Mouse (Mus musculus) bone marrow, adult 2 months (tissue): ENCODE measurements around the gene Abcg4. TPM values are rescaled to one million over a fixed set of nuclear protein-coding genes. Genes with fewer than 3 reads are reported as not detected.
"Not testable (repeated sequence)": the region's sequence is repeated elsewhere in the genome, so short reads cannot be mapped to it uniquely, and the experiment has no call there.

ENCODE experiments used
- H3K27ac ChIP-seq: fragments of 200-500 bp; 2 replicates; pipeline ENCODE4 v1.5.1; 2012; ENCODE audit warnings: low read depth, mild to moderate bottlenecking, control low read depth, inconsistent platforms, low read length; ENCODE audit not compliant: control insufficient read depth, poor library complexity, insufficient read depth
- H3K4me1 ChIP-seq: fragments of 200-500 bp; 2 replicates; pipeline ENCODE4 v1.6.1; 2011; ENCODE audit warnings: low read length; ENCODE audit not compliant: control insufficient read depth, insufficient read depth
- H3K4me3 ChIP-seq: fragments of 200-500 bp; replicated peaks from 2 replicates; pipeline ENCODE3; 2011; ENCODE audit warnings: mild to moderate bottlenecking, low read depth, low read length, control low read depth; ENCODE audit not compliant: control insufficient read depth
- CTCF ChIP-seq: fragments of 200-500 bp; IDR thresholded peaks from 2 replicates; pipeline ENCODE4 v1.5.1; 2011; ENCODE audit warnings: low read length, control low read depth; ENCODE audit not compliant: control insufficient read depth, insufficient read depth
- POLR2A ChIP-seq: fragments of 200-500 bp; IDR thresholded peaks from 2 replicates; pipeline ENCODE4 v1.6.1; 2011; ENCODE audit warnings: low read depth, mild to moderate bottlenecking, control low read depth, low read length, borderline replicate concordance; ENCODE audit not compliant: control insufficient read depth
- WGBS: fragments of 180-500 bp; shearing (Covaris S2); methylation state at CpG from one replicate; pipeline ENCODE4 v1.1.7; 2018; 5-methylcytosine and 5-hydroxymethylcytosine counted together
- polyA plus RNA-seq: library from polyadenylated mRNA; stranded (reverse); fragments of >200 nt; gene quantifications from 2 replicates; pipeline ENCODE4 v1.2.4, GENCODE M21; 2011; ENCODE audit warnings: low replicate concordance; ENCODE audit not compliant: missing spikeins, insufficient read depth, insufficient read length

The Abcg4 gene
- polyA plus RNA-seq: 45.0 and 74.1 TPM in 2 replicates

DNA sequence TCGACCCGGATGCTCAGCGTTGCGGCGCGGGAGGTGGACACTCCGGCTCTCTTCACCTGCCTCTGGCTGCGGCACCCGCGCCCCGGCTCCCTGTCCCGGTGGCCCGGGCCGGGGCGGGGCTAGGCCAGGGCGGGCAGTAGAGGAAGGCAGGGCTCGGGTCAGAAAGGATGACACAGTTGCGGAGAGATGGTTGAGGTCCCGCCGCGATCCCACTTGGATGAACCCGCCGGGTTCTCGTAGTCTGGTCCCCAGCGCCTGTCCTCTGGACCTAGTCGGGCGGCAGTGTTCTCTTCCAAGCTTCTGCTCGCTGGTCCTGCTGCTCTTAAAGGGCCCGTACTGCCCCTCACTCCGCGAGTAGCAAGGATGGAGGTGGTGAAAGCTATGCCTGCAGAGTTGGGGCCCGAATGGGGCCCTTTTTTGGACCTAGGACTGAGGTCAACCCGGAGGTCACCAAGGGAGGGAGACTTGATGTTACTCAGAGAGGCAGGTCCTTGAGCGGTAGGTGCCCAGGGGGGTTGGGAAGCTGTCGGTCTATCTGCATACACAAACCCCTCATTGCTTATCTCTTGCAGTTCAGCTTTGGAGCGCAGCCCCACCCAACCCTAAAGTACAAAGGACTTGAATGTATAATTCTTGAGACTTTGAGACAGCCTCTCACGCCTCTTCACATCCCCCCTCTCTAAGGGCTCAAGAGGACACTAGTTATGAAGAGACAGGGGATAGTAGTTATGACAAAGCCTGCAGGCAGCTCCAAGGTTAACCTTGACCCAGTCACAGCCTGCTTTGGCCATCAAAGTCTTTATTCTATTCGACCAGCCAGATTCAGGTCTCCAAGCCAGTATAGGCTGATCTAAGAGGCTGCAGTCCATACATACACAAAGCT is at the start of gene Abcg4:
TSS of gene Abcg4 (minus strand) at position 540 of the 883 bp plus-strand sequence.
- 3% methylated on average over 38 of the region's 38 CpGs for WGBS
- peak within 1 kb of the TSS; percentile 71 for H3K27ac ChIP-seq
- H3K4me1 ChIP-seq: no peaks in the 10 kb centered on the region; the same call in 1 of the 2 replicates
- peak within 1 kb of the TSS; percentile 87 for H3K4me3 ChIP-seq
- no peak for TF ChIP-seq CTCF
- peak; percentile 46; the same call in 1 of the 2 replicates for TF ChIP-seq POLR2A

DNA sequence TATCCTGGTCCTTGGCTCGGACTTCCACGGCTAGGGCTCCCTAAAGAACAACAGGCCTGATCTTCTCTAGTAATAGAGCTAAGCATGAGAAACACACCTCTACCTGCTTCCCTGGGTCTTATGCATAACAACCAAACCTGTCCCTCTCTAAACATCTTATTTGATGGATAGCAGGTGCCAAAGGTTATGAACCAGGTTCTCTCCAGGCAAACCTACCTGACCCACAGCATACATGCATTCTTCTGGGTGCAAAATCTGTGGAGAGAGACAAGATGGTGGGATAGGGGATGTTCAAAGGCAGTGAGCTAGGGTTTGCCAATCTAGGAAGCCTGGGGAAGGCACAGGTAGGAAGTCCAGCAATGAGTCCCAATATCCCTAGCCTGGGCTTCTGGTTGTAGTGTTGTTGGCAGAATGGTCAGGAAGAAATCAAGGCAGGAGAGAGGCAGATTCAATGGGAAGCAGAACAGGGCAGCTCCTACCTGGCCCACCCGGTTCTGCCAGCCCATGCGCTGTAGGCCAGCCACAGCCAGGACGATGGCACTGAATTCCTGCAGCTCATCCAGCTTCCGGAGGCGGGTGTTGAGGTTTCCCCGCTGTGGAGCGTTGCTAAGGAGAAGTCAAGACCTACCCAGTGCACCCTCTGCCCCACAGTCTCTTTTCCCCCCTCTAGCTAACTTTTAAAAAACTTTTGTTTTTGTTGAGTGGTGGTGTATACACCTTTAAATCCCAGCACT is 49.2 kb upstream of the Abcg4 start:
- WGBS: 84% methylated on average over 9 of the region's 9 CpGs
- Histone ChIP-seq H3K4me1 (no peaks in the 10 kb centered on the region; the same call in 1 of the 2 replicates), H3K27ac (peak overlapping the region; percentile 43; the same call in 1 of the 2 replicates), H3K4me3 (peak overlapping the region; percentile 72)
- TF ChIP-seq POLR2A (peak; percentile 13; the same call in 1 of the 2 replicates), CTCF (no peak)

DNA sequence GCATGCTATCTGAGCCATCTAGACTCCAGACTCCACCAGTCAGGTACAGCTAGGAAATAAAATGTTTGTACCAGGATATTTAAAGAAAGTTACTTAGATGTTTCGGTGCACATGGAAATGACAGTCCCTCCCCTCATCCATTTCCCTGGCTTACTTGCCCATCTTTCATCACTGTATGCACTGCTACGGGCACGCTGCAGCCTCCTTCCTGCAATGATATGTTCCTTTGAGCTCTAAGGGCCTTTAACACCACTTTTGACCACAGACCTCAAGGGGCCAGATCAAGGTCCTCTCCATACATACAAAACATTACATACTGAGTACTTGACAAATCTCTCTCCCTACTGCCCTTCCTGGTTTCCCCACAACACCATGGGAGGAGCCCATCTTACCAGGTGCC is 48.5 kb upstream of the Abcg4 start:
- H3K27ac ChIP-seq: no peak overlapping the region
- peak overlapping the region; percentile 72 for H3K4me3 ChIP-seq
- WGBS: 41% methylated on average over 3 of the region's 3 CpGs
- H3K4me1 ChIP-seq: no peaks in the 10 kb centered on the region; the same call in 1 of the 2 replicates
- no peak for TF ChIP-seq CTCF
- no peak for TF ChIP-seq POLR2A

- 48% methylated on average over 4 of the region's 4 CpGs for WGBS
- not testable (repeated sequence) for H3K4me1 ChIP-seq
- Histone ChIP-seq H3K27ac (peak overlapping the region; percentile 44; the same call in 1 of the 2 replicates), H3K4me3 (peak overlapping the region; percentile 72)
- TF ChIP-seq POLR2A: peak; percentile 39; the same call in 1 of the 2 replicates
Measured at GRCm38 (mm10) chr9:44336513-44336912, 48.1 kb upstream of the Abcg4 start.

- TF ChIP-seq POLR2A (no peak), CTCF (no peak)
- Histone ChIP-seq H3K4me3 (peak overlapping the region; percentile 85), H3K4me1 (no peaks in the 10 kb centered on the region; the same call in 1 of the 2 replicates), H3K27ac (no peak overlapping the region; the same call in 1 of the 2 replicates)
- WGBS: 3% methylated on average over 5 of the region's 5 CpGs
Measured at GRCm38 (mm10) chr9:44336093-44336406, 47.6 kb upstream of the Abcg4 start.

GRCm38 (mm10) chr9:44335331-44336092 is 47.1 kb upstream of the Abcg4 start:
- Histone ChIP-seq H3K27ac (peak overlapping the region; percentile 99), H3K4me1 (no peaks in the 10 kb centered on the region; the same call in 1 of the 2 replicates), H3K4me3 (peak overlapping the region; percentile 85)
- under 1% methylated on average over 50 of the region's 50 CpGs for WGBS
- TF ChIP-seq CTCF (no peak), POLR2A (peak; percentile 52; the same call in 1 of the 2 replicates)

DNA sequence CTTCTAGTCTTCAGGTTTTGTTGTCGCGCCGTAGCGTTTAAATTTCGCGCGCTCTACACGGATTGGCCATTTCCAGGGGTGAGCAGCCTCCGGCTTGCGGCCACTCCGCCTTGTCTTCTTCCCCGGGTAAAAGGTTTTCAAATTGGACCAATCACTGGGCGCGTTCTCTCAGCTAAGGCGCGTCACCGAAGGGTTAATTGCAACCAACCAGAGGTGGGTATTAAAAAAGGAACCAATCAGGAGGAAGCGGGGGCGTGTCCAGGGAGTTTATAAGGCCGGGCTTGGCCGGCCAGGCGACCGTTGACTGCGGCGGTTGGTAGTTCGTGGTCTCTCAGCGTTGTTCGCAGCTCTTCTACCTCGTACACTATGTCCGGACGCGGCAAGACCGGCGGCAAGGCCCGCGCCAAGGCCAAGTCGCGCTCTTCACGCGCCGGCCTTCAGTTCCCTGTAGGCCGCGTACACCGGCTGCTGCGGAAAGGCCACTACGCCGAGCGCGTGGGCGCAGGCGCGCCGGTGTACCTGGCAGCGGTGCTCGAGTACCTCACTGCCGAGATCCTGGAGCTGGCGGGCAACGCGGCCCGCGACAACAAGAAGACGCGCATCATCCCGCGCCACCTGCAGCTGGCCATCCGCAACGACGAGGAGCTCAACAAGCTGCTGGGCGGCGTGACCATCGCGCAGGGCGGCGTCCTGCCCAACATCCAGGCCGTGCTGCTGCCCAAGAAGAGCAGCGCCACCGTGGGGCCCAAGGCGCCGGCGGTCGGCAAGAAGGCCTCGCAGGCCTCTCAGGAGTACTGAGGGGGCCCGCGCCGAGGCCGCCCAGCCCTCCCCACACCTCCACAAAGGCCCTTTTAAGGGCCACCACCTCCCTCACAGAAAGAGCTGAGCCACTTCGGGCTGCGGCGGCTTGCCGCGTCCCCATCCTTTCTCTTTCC is 46.2 kb upstream of the Abcg4 start, which contains the start of gene H2afx:
TSS of gene H2afx (plus strand) at position 299 of the 935 bp plus-strand sequence.
- Histone ChIP-seq H3K27ac (peak within 1 kb of the TSS; percentile 99), H3K4me3 (peak within 1 kb of the TSS; percentile 85), H3K4me1 (no peaks in the 10 kb centered on the region; the same call in 1 of the 2 replicates)
- WGBS: under 1% methylated on average over 91 of the region's 91 CpGs
- TF ChIP-seq POLR2A: peak; percentile 100
- peak; percentile 28; the same call in 1 of the 2 replicates for TF ChIP-seq CTCF
